20 mouse cellular contexts compared by ENCODE assay signal in the genomic region with DNA sequence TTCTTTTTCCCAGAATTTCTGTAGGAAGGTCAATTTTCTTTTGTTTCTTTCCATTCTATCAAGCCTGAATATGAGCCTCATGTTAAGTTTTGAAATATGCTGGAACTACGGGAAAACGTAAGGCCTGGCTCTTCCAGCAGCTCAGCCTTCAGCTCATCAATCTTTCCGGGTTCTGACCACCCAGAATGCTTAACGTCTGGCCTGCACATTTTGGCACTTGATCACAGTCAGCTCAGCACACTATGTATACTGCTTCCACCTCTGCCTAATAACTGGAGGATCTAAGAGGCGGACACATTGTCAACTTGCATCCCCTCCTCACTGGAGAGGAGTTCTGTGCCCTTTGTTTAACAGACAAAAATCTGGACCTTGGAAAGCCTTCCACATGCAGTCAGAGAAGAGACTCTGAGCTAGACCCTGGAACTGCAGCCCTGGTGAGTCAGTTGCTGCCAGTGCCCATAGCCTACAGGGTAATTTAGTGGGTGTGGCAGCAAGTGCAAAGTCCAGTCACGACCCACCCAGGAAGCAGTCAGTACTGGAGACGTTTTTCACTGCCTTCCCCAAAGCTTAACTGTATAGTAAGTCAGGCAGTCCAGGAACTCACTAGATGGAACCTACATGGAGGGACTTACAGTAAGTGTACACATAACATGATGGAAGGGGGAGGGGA. TPM values are rescaled to one million over a fixed set of nuclear protein-coding genes. Genes with fewer than 3 reads are reported as not detected.
DNase-seq lines count a peak whose midpoint lies in the region; ATAC-seq and TF ChIP-seq lines count a peak whose summit lies in the region.
"Had no signal": no experiment of that assay in that cellular context is flagged by ENCODE, and none has a peak within 500 bp of the region (broad histone marks: within the 10 kb centered on the region; RNA-seq: fewer than 3 reads in every experiment).

No protein-coding gene starts in this region.

- H3K36me3 ChIP-seq in ES-Bruce4 (ENCODE audit: control insufficient read depth, insufficient read depth, low read length, poor library complexity, severe bottlenecking): no peaks in the 10 kb centered on the region
- H3K36me3 ChIP-seq in embryonic facial prominence, embryonic 14.5 days (ENCODE audit: control insufficient read depth, insufficient read depth, low read length): no peaks in the 10 kb centered on the region
- H3K36me3 ChIP-seq: heart, embryonic 12.5 days; hindbrain, embryonic 13.5 days; liver, embryonic 13.5 days; midbrain, embryonic 15.5 days; neural tube, embryonic 13.5 days had no signal

- H3K27me3 ChIP-seq in ES-Bruce4 (ENCODE audit: control insufficient read depth, insufficient read depth, low read length, poor library complexity, severe bottlenecking): no peaks in the 10 kb centered on the region
- H3K27me3 ChIP-seq in embryonic facial prominence, embryonic 14.5 days (replicated peaks; ENCODE audit: control insufficient read depth, insufficient read depth, low read length): no peaks in the 10 kb centered on the region
- H3K27me3 ChIP-seq: heart, embryonic 12.5 days; midbrain, embryonic 15.5 days had no signal

- 39% methylated on average over 7 of the region's 7 CpGs for WGBS in embryonic facial prominence, embryonic 14.5 days

- TF ChIP-seq EP300 in ES-Bruce4 (IDR thresholded peaks at IDR 0.05; ENCODE audit: insufficient read depth, low read depth, low read length): no peak

- H3K27ac ChIP-seq in ES-Bruce4 (ENCODE audit: insufficient read depth, low read length): 0 out of 2 replicates have a peak overlapping the region, but pooled peaks have one; percentile 3
- H3K27ac ChIP-seq in embryonic facial prominence, embryonic 14.5 days (replicated peaks; ENCODE audit: low read depth, low read length): peak overlapping the region; percentile 59
- H3K27ac ChIP-seq: hindbrain, embryonic 13.5 days; liver, embryonic 13.5 days; macrophage; midbrain, embryonic 15.5 days had no signal

- no peak for TF ChIP-seq POLR2A in ES-Bruce4 (IDR thresholded peaks at IDR 0.05; ENCODE audit: insufficient read depth, low read length)

- no peak overlapping the region for H3K4me3 ChIP-seq in ES-Bruce4 (ENCODE audit: low read depth, low read length)
- no peak overlapping the region for H3K4me3 ChIP-seq in embryonic facial prominence, embryonic 14.5 days (ENCODE audit: low read depth, low read length)
- H3K4me3 ChIP-seq: heart, embryonic 12.5 days; hindbrain, embryonic 13.5 days; liver, embryonic 13.5 days; midbrain, embryonic 15.5 days; neural tube, embryonic 13.5 days had no signal

- H3K9ac ChIP-seq in ES-Bruce4 (ENCODE audit: low read depth, poor library complexity, severe bottlenecking): no peak overlapping the region
- H3K9ac ChIP-seq in embryonic facial prominence, embryonic 14.5 days (ENCODE audit: low read depth, low read length): no peak overlapping the region
- H3K9ac ChIP-seq: forebrain, postnatal 0 days; heart, embryonic 12.5 days; hindbrain, embryonic 13.5 days; liver, embryonic 13.5 days; midbrain, embryonic 15.5 days; neural tube, embryonic 13.5 days had no signal

- no peaks in the 10 kb centered on the region for H3K9me3 ChIP-seq in ES-Bruce4 (replicated peaks; ENCODE audit: control insufficient read depth, insufficient read depth, low read length, poor library complexity, severe bottlenecking)
- no peaks in the 10 kb centered on the region for H3K9me3 ChIP-seq in embryonic facial prominence, embryonic 14.5 days (ENCODE audit: control insufficient read depth, low read length)
- H3K9me3 ChIP-seq: heart, embryonic 12.5 days; hindbrain, embryonic 13.5 days; liver, embryonic 13.5 days; midbrain, embryonic 15.5 days; neural tube, embryonic 13.5 days had no signal

- peak; percentile 71 for DNase-seq in heart, adult 11 months
- no peak for DNase-seq in heart, postnatal 25 days (ENCODE audit: low spot score)
- no peak for DNase-seq in embryonic facial prominence, embryonic 14.5 days (ENCODE audit: low spot score)
- DNase-seq in mesoderm, embryonic 11.5 days (ENCODE audit: low read depth, low spot score): peak; percentile 73
- DNase-seq in left cerebral cortex, postnatal 36 days (ENCODE audit: low spot score in 2 of 2): no peak
- DNase-seq in right cerebral cortex, adult 18-20 months: no peak
- DNase-seq in urinary bladder, adult 18-20 months (ENCODE audit: low spot score in 2 of 2): no peak
- DNase-seq: adrenal gland, postnatal 10 days; cerebellum, postnatal 14 days; forebrain, postnatal 0 days; gastrocnemius, postnatal 25 days; kidney, adult 9 months; liver, embryonic 13.5 days; thymus, adult 2 months had no signal

- H3K4me2 ChIP-seq in embryonic facial prominence, embryonic 14.5 days (ENCODE audit: low read depth, low read length): no peak overlapping the region
- H3K4me2 ChIP-seq: heart, embryonic 12.5 days; hindbrain, embryonic 13.5 days; liver, embryonic 13.5 days; midbrain, embryonic 15.5 days; neural tube, embryonic 13.5 days had no signal

- no peak for TF ChIP-seq CTCF in ES-Bruce4 (IDR thresholded peaks at IDR 0.05; ENCODE audit: low read depth, low read length)

- no peak for ATAC-seq in embryonic facial prominence, embryonic 14.5 days (ENCODE audit: low read depth)
- ATAC-seq: forebrain, postnatal 0 days; midbrain, embryonic 15.5 days had no signal

- H3K4me1 ChIP-seq in ES-Bruce4 (ENCODE audit: control insufficient read depth, insufficient read depth, low read length): peaks cover 7% of the 10 kb centered on the region
- peaks cover 43% of the 10 kb centered on the region for H3K4me1 ChIP-seq in embryonic facial prominence, embryonic 14.5 days (ENCODE audit: control insufficient read depth, insufficient read depth, low read length)

- intact Hi-C loops in heart, postnatal 25 days (cut with DNase I): loop anchor here (5.0 kb wide), 1 partner anchor 50 kb away; no protein-coding TSS in a partner anchor
- intact Hi-C loops in left cerebral cortex, postnatal 36 days (cut with DNase I): no loop called here

RNA-seq across cellular contexts. Expression of a gene that starts 1.9 kb away (rescaled TPM):
- 10 to 100 TPM; 31.0 to 34.9 TPM for total RNA-seq in heart, postnatal 25 days (2021)
- 59.6 and 60.7 TPM in 2 replicates for polyA plus RNA-seq in ES-Bruce4 (2011; ENCODE audit: insufficient read depth, insufficient read length, low read depth, missing spikeins)
- polyA plus RNA-seq in embryonic facial prominence, embryonic 14.5 days (2014; fragmentation: Nextera tagmentation; extraction: Ambion mirVana): 9.7 and 10.2 TPM in 2 replicates
- 10 to 100 TPM; 36.9 to 41.2 TPM for total RNA-seq in left cerebral cortex, postnatal 36 days (2021)

Comparison
In these comparisons a context has a peak if more than half of its experiments do, and no peak if none do; other contexts are left out.
1. DNase-seq: peak in heart, adult 11 months (single experiment) and mesoderm, embryonic 11.5 days (single experiment); none in heart, postnatal 25 days (single experiment), embryonic facial prominence, embryonic 14.5 days (single experiment), left cerebral cortex, postnatal 36 days (0 of 2), right cerebral cortex, adult 18-20 months (single experiment) and urinary bladder, adult 18-20 months (0 of 2).